Mouse (Mus musculus): ENCODE results near the gene Ldlrad3. TPM values are rescaled to one million over a fixed set of nuclear protein-coding genes. Genes with fewer than 3 reads are reported as not detected.
A peak's percentile ranks its signal among the peaks of the same experiment; 100 is the strongest.

Ldlrad3 gene
- total RNA-seq, 2 experiments from 2014 or later: 8.9 to 9.9 TPM

DNA sequence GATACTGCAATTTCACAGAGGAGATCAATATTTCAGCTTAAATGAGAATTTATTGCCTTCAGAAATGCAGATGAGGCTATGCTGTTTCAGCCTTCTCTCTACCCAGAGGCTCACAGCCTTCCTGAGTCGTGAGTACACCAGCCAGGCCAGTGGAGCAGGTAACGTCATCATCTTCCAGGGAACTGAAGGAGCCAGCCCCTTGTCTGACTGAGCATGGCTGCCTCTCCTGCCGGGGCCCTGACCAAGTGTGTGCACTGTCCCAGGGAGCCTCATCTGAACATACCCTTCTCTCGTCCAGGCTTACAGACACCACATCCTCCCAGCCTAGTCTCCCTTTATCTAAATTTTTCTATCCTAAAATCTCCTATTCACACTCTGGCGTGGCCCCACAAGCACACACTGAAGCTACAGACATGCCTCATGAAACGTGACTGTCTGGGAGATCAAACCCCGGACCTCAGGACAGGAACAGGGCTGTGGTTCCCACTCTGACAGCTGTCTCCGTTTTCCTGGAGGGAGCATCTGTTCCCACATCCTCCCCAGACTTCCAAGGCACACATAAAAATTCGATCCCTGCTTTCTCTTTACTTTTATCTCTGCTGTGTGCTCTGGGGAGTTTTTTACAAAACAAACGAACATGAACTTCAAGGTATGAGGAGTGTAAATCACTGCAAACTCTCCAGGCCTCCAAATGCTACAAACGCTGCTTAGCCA is 164.7 kb downstream of the Ldlrad3 start:
- DNase-seq (ENCODE audit: low spot score in 2 of 2): no peak
- intact Hi-C loops (cut with DNase I): no loop called here

DNA sequence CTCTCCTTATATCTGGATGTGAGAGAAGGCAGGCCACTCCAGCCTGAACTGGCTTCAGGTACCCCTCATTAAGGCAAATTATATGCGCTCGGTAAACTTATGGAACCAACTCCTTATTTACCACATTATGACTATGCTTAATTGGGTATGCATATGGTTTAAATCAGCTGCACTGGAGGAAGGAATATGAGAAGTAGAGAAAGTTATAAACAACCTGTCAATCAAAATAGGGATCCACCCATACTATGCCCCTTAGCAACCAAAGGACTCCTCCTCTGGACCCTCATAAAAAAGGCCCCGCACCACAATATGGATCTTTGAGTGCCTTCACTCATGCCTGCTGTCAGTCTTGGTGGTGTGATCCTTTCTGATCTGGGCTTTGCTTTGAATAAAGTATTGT is 165.6 kb downstream of the Ldlrad3 start:
- intact Hi-C loops (cut with DNase I): no loop called here
- no peak for DNase-seq (ENCODE audit: low spot score in 2 of 2)

DNA sequence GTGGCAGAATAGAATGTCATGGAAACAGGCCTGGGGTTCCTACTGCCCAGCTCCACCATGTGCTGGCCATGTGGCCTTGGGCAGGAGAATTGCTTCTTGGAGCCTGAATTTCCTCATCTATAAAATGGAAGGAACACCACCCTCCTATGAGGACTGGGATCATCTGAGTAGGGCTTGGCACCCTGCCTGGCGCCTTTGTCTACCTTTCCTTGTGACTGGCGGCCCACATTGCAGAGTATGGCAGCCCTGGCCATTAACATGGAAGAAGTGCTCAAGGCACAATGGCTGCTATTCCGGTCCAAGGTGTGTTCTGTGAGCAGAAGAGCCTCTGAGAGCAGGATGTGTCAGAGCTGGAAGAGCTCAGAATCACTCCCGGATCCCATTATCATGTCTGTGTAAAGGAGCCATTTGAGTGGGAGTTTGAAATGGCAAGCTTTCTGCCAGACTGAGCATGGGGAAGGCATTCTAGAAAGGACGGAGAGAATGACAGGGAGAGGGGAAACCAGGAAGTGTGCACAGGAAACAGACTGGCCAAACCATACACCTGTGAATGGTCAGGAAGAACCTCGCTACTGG is 171.6 kb downstream of the Ldlrad3 start:
- no peak for DNase-seq (ENCODE audit: low spot score in 2 of 2)
- intact Hi-C loops (cut with DNase I): no loop called here

- intact Hi-C loops (cut with DNase I): no loop called here
- DNase-seq (ENCODE audit: low spot score in 2 of 2): no peak
Observed at GRCm38 (mm10) chr2:102011311-102011975, 174.7 kb downstream of the Ldlrad3 start.

DNA sequence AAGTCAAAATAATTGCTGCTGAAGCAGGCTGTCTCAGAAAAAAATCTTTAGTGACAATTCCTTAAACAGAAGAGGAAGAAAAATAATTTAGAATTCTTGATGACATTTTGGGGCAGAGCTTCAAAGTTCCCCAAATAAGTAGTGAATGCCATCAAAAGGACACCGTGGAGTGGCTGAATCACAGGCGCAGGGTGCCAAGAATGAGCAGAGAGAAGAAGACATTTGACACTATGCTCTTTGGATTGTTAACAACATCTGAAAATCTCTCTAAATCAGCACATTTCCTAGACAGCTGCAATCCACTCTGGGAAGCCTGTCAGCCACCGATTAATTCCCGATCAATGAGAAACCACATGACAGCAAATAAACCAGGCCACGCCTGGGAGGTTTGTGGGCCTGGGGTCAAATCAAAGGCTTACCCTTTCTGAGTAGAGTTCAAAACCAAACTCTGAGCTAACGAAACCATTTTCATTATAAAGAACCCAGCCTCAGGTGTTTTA is 176.4 kb downstream of the Ldlrad3 start:
- intact Hi-C loops (cut with DNase I): no loop called here
- no peak for DNase-seq (ENCODE audit: low spot score in 2 of 2)

GRCm38 (mm10) chr2:102006143-102006542 is 180.0 kb downstream of the Ldlrad3 start:
- intact Hi-C loops (cut with DNase I): no loop called here
- no peak for DNase-seq (ENCODE audit: low spot score in 2 of 2)

GRCm38 (mm10) chr2:102005377-102006007 is 180.7 kb downstream of the Ldlrad3 start:
- no peak for DNase-seq (ENCODE audit: low spot score in 2 of 2)
- intact Hi-C loops (cut with DNase I): no loop called here

DNA sequence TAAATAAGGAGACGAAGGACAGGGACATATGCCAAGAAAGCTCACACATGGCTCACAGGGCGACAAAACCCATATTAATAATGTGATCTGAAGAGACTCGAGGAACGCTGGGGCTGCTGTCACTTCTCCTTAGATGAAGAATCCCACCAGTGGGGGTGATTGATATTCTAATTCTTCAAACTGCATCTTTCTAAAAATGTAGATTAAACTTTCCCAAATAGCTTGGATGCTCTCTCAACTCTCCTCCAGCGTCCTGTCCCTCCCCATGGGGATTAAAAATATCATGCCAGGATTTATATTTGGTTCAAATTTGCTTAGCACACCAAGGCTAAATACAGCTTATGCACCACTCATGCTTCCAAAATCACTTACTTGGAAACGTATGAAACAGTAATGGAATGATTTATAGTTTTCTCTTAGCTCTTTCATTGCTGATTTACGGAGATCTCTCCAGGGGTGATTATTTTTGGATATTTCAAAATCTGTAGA is 182.4 kb downstream of the Ldlrad3 start:
- intact Hi-C loops (cut with DNase I): no loop called here
- peak in 1 of 2 experiments; percentile 23 for DNase-seq (ENCODE audit: low spot score in 2 of 2)

DNA sequence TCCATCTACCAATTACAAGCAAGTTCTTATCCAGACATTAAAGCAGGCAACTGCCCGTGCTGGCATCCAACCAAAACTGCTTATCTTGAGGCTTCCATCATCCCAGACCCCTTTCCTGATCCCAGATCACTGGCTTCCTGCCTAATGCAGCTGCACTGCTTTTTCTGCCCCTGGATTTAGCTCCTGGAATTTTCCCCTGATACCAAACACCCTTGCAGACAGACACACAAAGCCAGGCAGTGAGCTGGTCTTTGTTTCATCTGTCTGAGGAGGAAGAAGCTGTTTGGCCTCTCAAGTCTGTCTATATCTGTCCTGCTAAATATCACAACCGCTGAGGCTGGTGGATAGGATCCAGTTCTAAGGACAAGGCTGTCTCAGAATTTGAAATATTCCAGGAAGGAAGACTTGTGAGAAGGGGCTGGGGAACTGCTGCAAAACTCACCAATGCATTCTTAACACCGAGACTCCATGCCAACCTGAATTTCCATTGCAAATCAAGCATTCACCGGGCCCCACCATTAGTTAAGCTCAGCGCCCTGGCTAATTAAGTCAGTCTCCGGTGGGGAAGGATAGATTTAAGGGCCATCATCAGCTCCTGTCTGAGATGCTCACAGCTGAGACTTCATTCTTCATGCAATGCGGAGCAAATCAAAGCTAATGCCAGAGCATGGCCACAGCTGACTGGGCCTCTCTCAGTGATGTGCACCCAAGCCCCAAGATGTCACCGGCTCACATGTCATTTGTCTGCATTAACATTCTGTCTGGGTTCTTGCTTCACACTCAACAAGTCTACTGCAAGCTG is 183.0 kb downstream of the Ldlrad3 start:
- DNase-seq (ENCODE audit: low spot score in 2 of 2): peak; percentile 25 to 48
- intact Hi-C loops (cut with DNase I): no loop called here

- intact Hi-C loops (cut with DNase I): no loop called here
Observed at GRCm38 (mm10) chr2:102002408-102002973, 183.7 kb downstream of the Ldlrad3 start.

DNA sequence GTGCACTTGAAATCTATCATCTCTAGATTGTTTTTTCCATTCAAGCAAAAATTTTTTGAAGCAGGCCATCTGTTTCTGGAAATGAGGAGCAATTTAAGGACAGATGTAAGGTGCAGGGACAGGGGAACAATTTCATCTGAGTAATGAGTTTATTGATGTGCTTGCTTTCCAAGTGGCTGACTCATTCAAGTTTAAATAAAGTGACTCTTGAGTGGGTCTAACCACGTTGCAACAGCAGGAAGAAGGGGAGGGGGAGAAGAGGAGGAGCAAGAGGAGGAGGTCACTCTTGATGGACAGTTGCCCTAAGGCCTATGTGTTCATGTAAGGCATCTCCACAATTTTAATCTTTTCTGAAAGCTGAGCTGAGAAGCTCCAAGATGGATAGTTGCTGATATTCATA is 184.5 kb downstream of the Ldlrad3 start:
- DNase-seq (ENCODE audit: low spot score in 2 of 2): no peak
- intact Hi-C loops (cut with DNase I): no loop called here

More at GRCm38 (mm10) chr2:102002408-102002973, 183.7 kb downstream of the Ldlrad3 start:
- DNase-seq (ENCODE audit: low spot score in 2 of 2): no peak

GRCm38 (mm10) chr2:101998911-101999572 is 187.1 kb downstream of the Ldlrad3 start:
- intact Hi-C loops (cut with DNase I): no loop called here
- DNase-seq (ENCODE audit: low spot score in 2 of 2): no peak

DNA sequence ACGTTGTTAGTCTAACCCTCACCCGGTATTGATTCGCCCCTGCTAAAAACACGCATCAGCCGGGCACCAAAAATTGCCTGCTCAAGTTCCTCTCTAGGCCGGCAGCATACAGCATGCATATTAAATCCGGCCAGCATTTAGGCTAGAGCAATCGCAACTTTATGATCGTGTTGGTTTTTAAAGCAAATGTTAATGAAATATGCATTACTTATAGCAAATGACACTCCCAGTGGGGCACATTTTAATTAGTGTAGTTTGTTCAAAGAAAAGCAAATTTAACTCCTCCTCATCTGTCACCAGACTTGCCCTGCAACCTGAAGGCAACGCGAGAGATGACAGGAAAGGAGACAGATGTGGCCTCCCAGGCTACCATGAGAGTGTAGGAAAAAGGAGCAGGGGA is 189.2 kb downstream of the Ldlrad3 start:
- DNase-seq (ENCODE audit: low spot score in 2 of 2): no peak
- intact Hi-C loops (cut with DNase I): no loop called here

DNA sequence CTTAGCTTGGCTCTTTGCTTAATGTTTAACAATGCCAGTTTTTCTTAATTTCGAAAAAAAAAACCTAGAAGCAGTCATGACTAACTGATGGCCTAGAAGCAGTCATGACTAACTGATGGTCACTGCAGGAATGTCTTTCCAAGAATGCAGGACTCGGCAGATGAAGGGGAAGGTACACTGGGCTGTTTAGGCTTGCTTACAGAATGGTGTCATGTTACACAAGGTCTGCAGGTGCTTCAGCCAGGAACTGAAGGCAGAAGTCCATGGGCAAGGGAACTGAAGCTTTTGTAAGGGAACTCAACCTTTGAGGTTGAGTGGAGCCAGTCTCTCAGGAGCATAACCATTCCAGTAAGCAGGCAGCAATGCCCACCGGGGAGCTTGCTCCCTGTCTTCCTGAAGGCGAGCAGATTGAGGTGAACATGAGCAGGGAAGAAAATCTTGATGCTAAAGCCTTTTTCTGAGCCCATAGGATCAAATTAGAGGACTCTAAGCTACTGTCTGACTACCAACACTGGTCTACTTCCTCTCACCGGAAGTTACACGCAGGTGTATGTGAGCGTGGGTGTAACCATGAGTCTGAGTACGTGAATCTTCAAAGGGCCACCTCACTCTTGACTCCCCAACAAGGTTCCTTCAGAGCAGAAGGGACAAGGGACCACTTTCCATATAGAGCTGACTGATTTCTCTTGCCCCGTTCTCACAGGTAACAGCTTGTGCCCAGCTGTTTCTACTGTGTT is 193.4 kb downstream of the Ldlrad3 start:
- DNase-seq (ENCODE audit: low spot score in 2 of 2): no peak
- intact Hi-C loops (cut with DNase I): no loop called here

GRCm38 (mm10) chr2:101991726-101992125 is 194.5 kb downstream of the Ldlrad3 start:
- no peak for DNase-seq (ENCODE audit: low spot score in 2 of 2)
- intact Hi-C loops (cut with DNase I): no loop called here

DNA sequence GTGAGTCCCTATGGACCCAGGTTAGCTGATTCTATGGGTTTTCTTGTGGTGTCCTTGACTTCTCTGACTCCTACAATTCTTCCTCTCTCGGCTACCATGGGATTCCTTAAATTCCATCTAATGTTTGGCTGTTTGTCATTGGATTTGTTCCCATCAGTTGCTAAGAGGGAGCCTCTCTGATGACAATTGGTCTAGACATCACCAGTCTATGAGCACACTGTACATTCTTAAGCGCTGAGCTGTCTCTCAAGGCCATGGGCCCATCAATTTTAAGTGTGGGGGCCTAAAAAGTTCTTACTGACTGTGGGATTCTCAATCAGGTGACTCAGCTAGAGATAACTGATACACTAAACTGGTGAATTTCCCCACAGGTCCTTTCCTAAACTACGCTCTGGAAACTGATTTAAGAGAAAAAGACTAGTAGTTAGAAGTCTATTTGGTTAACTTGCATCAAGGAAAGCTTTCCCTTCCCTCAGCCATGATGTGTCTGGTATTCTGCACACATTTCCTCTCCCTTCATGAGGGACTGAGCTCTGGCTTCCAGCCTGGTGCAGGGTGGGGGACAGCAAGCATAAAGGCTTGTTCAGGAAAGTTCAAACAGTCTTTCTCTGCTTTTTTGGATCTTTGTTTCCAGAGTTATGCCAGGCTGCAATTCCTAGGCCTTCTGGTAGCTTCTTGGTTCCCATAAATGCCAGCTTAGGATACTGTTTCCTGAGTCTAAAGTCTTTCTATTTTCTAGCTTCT is 199.7 kb downstream of the Ldlrad3 start:
- DNase-seq (ENCODE audit: low spot score in 2 of 2): no peak
- intact Hi-C loops (cut with DNase I): no loop called here

- DNase-seq (ENCODE audit: low spot score in 2 of 2): peak in 1 of 2 experiments; percentile 27
- intact Hi-C loops (cut with DNase I): loop anchor here (5.0 kb wide), 2 partner anchors 77 to 468 kb away; partner anchors contain the start of gene Fjx1
Observed at GRCm38 (mm10) chr2:101983853-101984543, 202.2 kb downstream of the Ldlrad3 start.

Measured in left cerebral cortex, postnatal 36 days (tissue).